Mouse (Mus musculus) hindbrain, postnatal 0 days (tissue): ENCODE data around the gene Adam12. TPM values are rescaled to one million over a fixed set of nuclear protein-coding genes. Genes with fewer than 3 reads are reported as not detected.

Experiments used
- ATAC-seq: fragments of 200-750 bp; cut with Nextera tagmentation; 2 replicates; pipeline ENCODE4 v1.8.0; 2017; ENCODE audit warnings: mild to moderate bottlenecking, moderate TSS enrichment, moderate library complexity
- DNase-seq: peaks from one replicate; pipeline ENCODE4 v3.0.0-alpha.2; 2015; ENCODE audit warnings: low spot score
- H3K27ac ChIP-seq: fragments of 300-500 bp; sonication (generic); 2 replicates; pipeline ENCODE4 v1.5.1; 2014; ENCODE audit warnings: mild to moderate bottlenecking
- H3K27me3 ChIP-seq: fragments of 300-500 bp; sonication (generic); 2 replicates; pipeline ENCODE4 v1.6.1; 2014; ENCODE audit warnings: low read length, mixed read lengths; ENCODE audit not compliant: insufficient read depth
- H3K36me3 ChIP-seq: fragments of 300-500 bp; sonication (generic); 2 replicates; pipeline ENCODE4 v1.6.1; 2014; ENCODE audit warnings: low read length, mixed read lengths; ENCODE audit not compliant: insufficient read depth
- H3K4me1 ChIP-seq: fragments of 300-500 bp; sonication (generic); 2 replicates; pipeline ENCODE4 v1.6.1; 2014; ENCODE audit warnings: antibody characterized with exemption, low read length, mixed read lengths; ENCODE audit not compliant: insufficient read depth
- H3K4me2 ChIP-seq: fragments of 300-500 bp; sonication (generic); 2 replicates; pipeline ENCODE4 v1.6.1; 2014; ENCODE audit warnings: low read depth, mild to moderate bottlenecking, low read length, moderate library complexity, mixed read lengths
- H3K4me3 ChIP-seq: fragments of 300-500 bp; sonication (generic); 2 replicates; pipeline ENCODE4 v1.5.1; 2014; ENCODE audit warnings: low read length
- H3K9ac ChIP-seq: fragments of 300-500 bp; sonication (generic); replicated peaks from 2 replicates; pipeline ENCODE4 v1.6.1; 2014; ENCODE audit warnings: mild to moderate bottlenecking, low read length, moderate library complexity, mixed read lengths
- H3K9me3 ChIP-seq: fragments of 300-500 bp; sonication (generic); 2 replicates; pipeline ENCODE4 v1.6.1; 2016; ENCODE audit warnings: low read length, mixed read lengths
- CTCF ChIP-seq: IDR thresholded peaks from 2 replicates; pipeline ENCODE4 v1.5.1; 2016; ENCODE audit warnings: antibody characterized with exemption, control low read depth, low read depth
- WGBS: fragments of 180-500 bp; shearing (Covaris S2); extraction: QIAGEN DNeasy Blood & Tissue Kit; methylation state at CpG from one replicate; pipeline ENCODE4 v1.1.7; 2014; 5-methylcytosine and 5-hydroxymethylcytosine counted together
- polyA plus RNA-seq: library from polyadenylated mRNA; unstranded; fragments of >200 nt; fragmentation: Nextera tagmentation; extraction: Ambion mirVana; gene quantifications from 2 replicates; pipeline ENCODE4 v1.2.1, GENCODE M21; 2015
- total RNA-seq: library from RNA; depleted of rRNA; stranded (reverse); fragments of >200 nt; gene quantifications from 2 replicates; pipeline ENCODE4 v1.2.3, GENCODE M21; 2014

Gene Adam12
- total and polyA plus RNA-seq, 2 experiments from 2014 or later = 4.0 to 12.3 TPM

GRCm38 (mm10) chr7:134009157-134009556 is 222.8 kb downstream of the Adam12 start:
- no peaks in the 10 kb centered on the region for H3K9me3 ChIP-seq
- no peaks in the 10 kb centered on the region for H3K27me3 ChIP-seq
- TF ChIP-seq CTCF = no peak
- no peak overlapping the region for H3K9ac ChIP-seq
- no peak overlapping the region for H3K27ac ChIP-seq
- ATAC-seq = no peak
- H3K4me3 ChIP-seq = no peak overlapping the region
- H3K36me3 ChIP-seq = no peaks in the 10 kb centered on the region
- no peaks in the 10 kb centered on the region for H3K4me1 ChIP-seq
- 86% methylated on average over 5 of the region's 5 CpGs for WGBS
- H3K4me2 ChIP-seq = no peak overlapping the region
- no peak for DNase-seq

GRCm38 (mm10) chr7:134007942-134008361 is 224.0 kb downstream of the Adam12 start:
- no peak overlapping the region for H3K4me3 ChIP-seq
- no peaks in the 10 kb centered on the region for H3K4me1 ChIP-seq
- no peak for DNase-seq
- H3K9me3 ChIP-seq = no peaks in the 10 kb centered on the region
- H3K27me3 ChIP-seq = no peaks in the 10 kb centered on the region
- H3K36me3 ChIP-seq = no peaks in the 10 kb centered on the region
- WGBS = 72% methylated on average over 3 of the region's 3 CpGs
- no peak for ATAC-seq
- no peak for TF ChIP-seq CTCF
- H3K4me2 ChIP-seq = no peak overlapping the region
- no peak overlapping the region for H3K27ac ChIP-seq
- no peak overlapping the region for H3K9ac ChIP-seq

GRCm38 (mm10) chr7:134001581-134001980 is 230.4 kb downstream of the Adam12 start:
- DNase-seq (no peak), ATAC-seq (no peak)
- 90% methylated on average over 4 of the region's 4 CpGs for WGBS
- Histone ChIP-seq H3K4me3 (no peak overlapping the region), H3K4me1 (no peaks in the 10 kb centered on the region; the same call in 1 of the 2 replicates), H3K27me3 (no peaks in the 10 kb centered on the region), H3K36me3 (no peaks in the 10 kb centered on the region), H3K4me2 (no peak overlapping the region), H3K9ac (no peak overlapping the region), H3K27ac (no peak overlapping the region), H3K9me3 (no peaks in the 10 kb centered on the region)
- TF ChIP-seq CTCF = no peak; the same call in 1 of the 2 replicates

GRCm38 (mm10) chr7:133990930-133991329 is 241.0 kb downstream of the Adam12 start:
- TF ChIP-seq CTCF = no peak
- no peak for ATAC-seq
- H3K27me3 ChIP-seq = no peaks in the 10 kb centered on the region

GRCm38 (mm10) chr7:133988356-133988755 is 243.6 kb downstream of the Adam12 start:
- H3K27me3 ChIP-seq = no peaks in the 10 kb centered on the region
- H3K9ac ChIP-seq = no peak overlapping the region
- no peak for ATAC-seq
- H3K4me1 ChIP-seq = no peaks in the 10 kb centered on the region
- DNase-seq = no peak
- no peak overlapping the region for H3K4me2 ChIP-seq
- no peak for TF ChIP-seq CTCF
- H3K36me3 ChIP-seq = no peaks in the 10 kb centered on the region
- H3K27ac ChIP-seq = no peak overlapping the region
- H3K4me3 ChIP-seq = no peak overlapping the region
- H3K9me3 ChIP-seq = no peaks in the 10 kb centered on the region
- WGBS = 84% methylated on average over 5 of the region's 5 CpGs

More at GRCm38 (mm10) chr7:133990930-133991329, 241.0 kb downstream of the Adam12 start:
- no peak overlapping the region for H3K4me2 ChIP-seq
- H3K4me3 ChIP-seq = no peak overlapping the region
- no peak overlapping the region for H3K9ac ChIP-seq
- no peak overlapping the region for H3K27ac ChIP-seq
- H3K36me3 ChIP-seq = no peaks in the 10 kb centered on the region
- no peaks in the 10 kb centered on the region for H3K4me1 ChIP-seq
- no peaks in the 10 kb centered on the region for H3K9me3 ChIP-seq
- DNase-seq = no peak

- H3K4me1 ChIP-seq = no peaks in the 10 kb centered on the region
- no peak overlapping the region for H3K27ac ChIP-seq
- WGBS = 77% methylated on average over 4 of the region's 4 CpGs
- DNase-seq (no peak), ATAC-seq (no peak)
- no peaks in the 10 kb centered on the region for H3K9me3 ChIP-seq
- no peak for TF ChIP-seq CTCF
- H3K9ac ChIP-seq = no peak overlapping the region
- no peaks in the 10 kb centered on the region for H3K36me3 ChIP-seq
- H3K4me3 ChIP-seq = no peak overlapping the region
- no peaks in the 10 kb centered on the region for H3K27me3 ChIP-seq
- no peak overlapping the region for H3K4me2 ChIP-seq
Measured at GRCm38 (mm10) chr7:133986201-133986600, 245.7 kb downstream of the Adam12 start.

- Histone ChIP-seq H3K4me1 (no peaks in the 10 kb centered on the region), H3K9me3 (no peaks in the 10 kb centered on the region), H3K4me3 (no peak overlapping the region), H3K36me3 (no peaks in the 10 kb centered on the region), H3K4me2 (no peak overlapping the region), H3K9ac (no peak overlapping the region), H3K27ac (no peak overlapping the region), H3K27me3 (no peaks in the 10 kb centered on the region)
- TF ChIP-seq CTCF = no peak
- DNase-seq (no peak), ATAC-seq (no peak)
- 83% methylated on average over 1 of the region's 1 CpGs for WGBS
Measured at GRCm38 (mm10) chr7:133985648-133986047, 246.3 kb downstream of the Adam12 start.
